Mouse (Mus musculus) hindbrain, embryonic 13.5 days (tissue): ENCODE measurements around the gene F9. TPM values are rescaled to one million over a fixed set of nuclear protein-coding genes. Genes with fewer than 3 reads are reported as not detected.
"Not testable (repeated sequence)": the region's sequence is repeated elsewhere in the genome, so short reads cannot be mapped to it uniquely, and the experiment has no call there.

Experiments used
- ATAC-seq: fragments of 200-750 bp; cut with Nextera tagmentation; 2 replicates; pipeline ENCODE4 v1.8.0; 2017; ENCODE audit warnings: moderate TSS enrichment; ENCODE audit not compliant: low FRiP score
- H3K27ac ChIP-seq: fragments of 300-500 bp; sonication (generic); 2 replicates; pipeline ENCODE4 v1.5.1; 2015; ENCODE audit warnings: inconsistent platforms, mild to moderate bottlenecking, moderate library complexity
- H3K27me3 ChIP-seq: fragments of 300-500 bp; sonication (generic); 2 replicates; pipeline ENCODE4 v1.6.1; 2015; ENCODE audit warnings: mild to moderate bottlenecking, inconsistent platforms
- H3K36me3 ChIP-seq: fragments of 300-500 bp; sonication (generic); 2 replicates; pipeline ENCODE4 v1.6.1; 2015; ENCODE audit warnings: mild to moderate bottlenecking, inconsistent platforms
- H3K4me1 ChIP-seq: fragments of 300-500 bp; sonication (generic); replicated peaks from 2 replicates; pipeline ENCODE4 v1.6.1; 2015; ENCODE audit warnings: inconsistent platforms
- H3K4me2 ChIP-seq: fragments of 300-500 bp; sonication (generic); 2 replicates; pipeline ENCODE4 v1.6.1; 2015; ENCODE audit warnings: inconsistent platforms, mild to moderate bottlenecking, moderate library complexity
- H3K4me3 ChIP-seq: fragments of 300-500 bp; sonication (generic); 2 replicates; pipeline ENCODE4 v1.5.1; 2015; ENCODE audit warnings: mild to moderate bottlenecking, inconsistent platforms
- H3K9ac ChIP-seq: fragments of 300-500 bp; sonication (generic); 2 replicates; pipeline ENCODE4 v1.6.1; 2015; ENCODE audit warnings: mild to moderate bottlenecking, inconsistent platforms
- H3K9me3 ChIP-seq: fragments of 300-500 bp; sonication (generic); 2 replicates; pipeline ENCODE4 v1.6.1; 2016; ENCODE audit warnings: inconsistent platforms
- WGBS: fragments of 180-500 bp; shearing (Covaris S2); methylation state at CpG from one replicate; pipeline ENCODE4 v1.1.7; 2015; 5-methylcytosine and 5-hydroxymethylcytosine counted together
- polyA plus RNA-seq: library from polyadenylated mRNA; unstranded; fragments of >200 nt; fragmentation: Nextera tagmentation; extraction: Ambion mirVana; gene quantifications from 2 replicates; pipeline ENCODE4 v1.2.1, GENCODE M21; 2015

Gene F9
- polyA plus RNA-seq = not detected in 2 replicates

GRCm38 (mm10) chrX:59999221-60000083 is at the start of gene F9:
F9 (plus strand) TSS chrX:59999464.
- H3K9me3 ChIP-seq = no peaks in the 10 kb centered on the region
- no peak within 1 kb of the TSS for H3K9ac ChIP-seq
- 87% methylated on average over 10 of the region's 10 CpGs for WGBS
- H3K4me1 ChIP-seq = no peaks in the 10 kb centered on the region
- no peaks in the 10 kb centered on the region for H3K27me3 ChIP-seq
- no peak for ATAC-seq
- H3K36me3 ChIP-seq = no peaks in the 10 kb centered on the region
- H3K4me2 ChIP-seq = no peak within 1 kb of the TSS
- H3K4me3 ChIP-seq = no peak within 1 kb of the TSS
- no peak within 1 kb of the TSS for H3K27ac ChIP-seq

DNA sequence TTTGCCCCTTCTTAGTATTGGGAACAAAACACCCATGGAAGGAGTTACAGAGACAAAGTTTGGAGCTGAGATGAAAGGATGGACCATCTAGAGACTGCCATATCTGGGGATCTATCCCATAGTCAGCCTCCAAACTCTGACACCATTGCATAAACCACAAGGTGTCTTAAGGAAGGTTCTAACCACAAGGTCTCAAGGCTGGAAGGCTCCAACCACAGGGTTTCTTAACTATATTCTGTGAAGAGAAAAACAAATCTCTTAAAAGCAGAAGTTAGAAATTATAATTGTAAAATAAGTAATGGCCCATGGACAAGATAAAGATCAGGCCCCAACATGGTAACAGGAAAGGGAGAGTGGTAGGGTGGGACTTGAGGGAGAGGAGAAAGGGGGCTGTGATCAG is 29.5 kb upstream of the F9 start:
- ATAC-seq, H3K36me3 ChIP-seq, H3K27ac ChIP-seq, H3K4me3 ChIP-seq, H3K27me3 ChIP-seq, H3K9ac ChIP-seq, H3K4me2 ChIP-seq, H3K9me3 ChIP-seq, H3K4me1 ChIP-seq: not testable (repeated sequence)

DNA sequence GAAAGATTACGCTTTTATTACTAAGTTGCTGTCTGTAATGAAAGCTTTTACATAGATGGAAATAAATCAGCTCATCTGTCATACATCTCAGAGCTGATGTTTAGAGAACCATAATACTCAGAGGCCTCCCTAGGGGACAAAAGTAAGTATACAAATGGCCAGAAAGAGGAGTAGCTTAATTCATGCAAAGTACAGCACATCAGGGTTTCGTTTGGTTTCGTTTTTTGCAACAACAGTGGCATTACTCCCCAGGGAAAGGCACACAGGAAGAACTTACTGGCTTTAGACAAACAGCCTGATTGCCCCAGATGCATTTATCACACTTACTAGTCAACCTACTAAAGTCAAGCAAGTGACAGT is 800 bp downstream of the F9 start:
- no peaks in the 10 kb centered on the region for H3K36me3 ChIP-seq
- H3K9me3 ChIP-seq = no peaks in the 10 kb centered on the region
- H3K4me2 ChIP-seq = no peak overlapping the region
- no peak overlapping the region for H3K27ac ChIP-seq
- no peak overlapping the region for H3K9ac ChIP-seq
- no peak for ATAC-seq
- no peak overlapping the region for H3K4me3 ChIP-seq
- H3K27me3 ChIP-seq = no peaks in the 10 kb centered on the region
- no peaks in the 10 kb centered on the region for H3K4me1 ChIP-seq
- 72% methylated on average over 3 of the region's 3 CpGs for WGBS

- ATAC-seq = no peak
- no peak overlapping the region for H3K4me3 ChIP-seq
Measured at GRCm38 (mm10) chrX:60001461-60001860, 2.2 kb downstream of the F9 start.

DNA sequence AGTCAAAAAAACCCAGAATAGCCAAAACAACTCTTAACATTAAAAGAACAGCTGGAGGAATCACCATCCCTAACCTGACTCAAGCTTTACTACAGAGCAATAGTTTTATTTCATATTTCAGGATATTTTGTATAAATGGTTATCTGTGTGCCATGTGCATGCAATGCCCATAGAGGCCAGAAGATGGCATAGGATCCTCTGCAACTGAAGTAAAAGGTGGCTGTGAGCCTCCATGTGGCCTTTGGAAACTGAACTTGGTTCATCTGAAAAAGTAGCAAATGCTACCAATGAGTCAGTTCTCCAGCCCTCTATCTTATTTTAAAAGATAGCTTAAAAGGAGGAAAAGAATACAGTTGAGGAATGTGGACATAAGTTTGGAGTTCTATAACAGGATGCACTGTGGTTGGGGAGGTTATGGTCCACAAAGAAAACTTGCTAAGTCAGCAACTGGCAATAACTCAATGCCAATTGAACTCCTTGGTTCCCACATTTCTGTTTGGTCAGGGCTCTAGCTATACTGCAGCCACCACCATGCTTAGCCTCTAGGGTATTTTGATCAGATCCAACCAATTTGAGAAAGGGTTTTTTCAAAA is 13.9 kb downstream of the F9 start:
- Histone ChIP-seq H3K36me3 (no peaks in the 10 kb centered on the region), H3K9me3 (no peaks in the 10 kb centered on the region), H3K9ac (no peak overlapping the region), H3K4me2 (no peak overlapping the region), H3K4me3 (no peak overlapping the region), H3K27me3 (no peaks in the 10 kb centered on the region), H3K4me1 (no peaks in the 10 kb centered on the region), H3K27ac (no peak overlapping the region)
- no peak for ATAC-seq

More at GRCm38 (mm10) chrX:60001461-60001860, 2.2 kb downstream of the F9 start:
- Histone ChIP-seq H3K4me1 (no peaks in the 10 kb centered on the region), H3K27me3 (no peaks in the 10 kb centered on the region), H3K27ac (no peak overlapping the region), H3K4me2 (no peak overlapping the region), H3K9ac (no peak overlapping the region), H3K9me3 (no peaks in the 10 kb centered on the region), H3K36me3 (no peaks in the 10 kb centered on the region)
- WGBS = 78% methylated on average over 2 of the region's 2 CpGs

- Histone ChIP-seq H3K4me3 (no peak overlapping the region), H3K27ac (no peak overlapping the region), H3K36me3 (no peaks in the 10 kb centered on the region), H3K9ac (no peak overlapping the region), H3K4me1 (no peaks in the 10 kb centered on the region), H3K27me3 (no peaks in the 10 kb centered on the region), H3K4me2 (no peak overlapping the region), H3K9me3 (no peaks in the 10 kb centered on the region)
- no peak for ATAC-seq
- 81% methylated on average over 1 of the region's 1 CpGs for WGBS
Measured at GRCm38 (mm10) chrX:60014588-60014987, 15.3 kb downstream of the F9 start.

DNA sequence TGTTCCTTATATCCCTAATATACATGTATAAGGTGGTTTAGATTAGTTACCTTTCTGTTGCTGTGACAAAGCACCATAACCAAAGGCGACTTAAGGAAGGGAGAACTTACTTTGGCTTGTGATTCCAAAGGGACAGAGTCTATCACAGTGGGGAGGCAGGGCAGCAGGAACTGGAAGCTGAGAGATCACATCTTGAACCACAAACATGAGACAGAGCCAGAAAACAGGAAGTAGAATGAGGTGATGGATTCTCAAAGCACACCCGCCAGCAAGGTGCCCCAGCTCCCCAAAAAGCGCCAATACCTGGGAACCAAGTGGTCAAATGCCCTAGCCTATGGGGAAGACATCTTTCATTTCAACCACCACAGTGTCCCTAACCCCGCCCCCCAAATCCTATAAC is 21.7 kb downstream of the F9 start:
- 81% methylated on average over 4 of the region's 4 CpGs for WGBS
- H3K4me2 ChIP-seq = no peak overlapping the region
- no peak overlapping the region for H3K9ac ChIP-seq
- ATAC-seq = no peak
- H3K27ac ChIP-seq = no peak overlapping the region
- no peaks in the 10 kb centered on the region for H3K9me3 ChIP-seq
- no peaks in the 10 kb centered on the region for H3K36me3 ChIP-seq
- H3K4me3 ChIP-seq = no peak overlapping the region
- no peaks in the 10 kb centered on the region for H3K27me3 ChIP-seq
- H3K4me1 ChIP-seq = no peaks in the 10 kb centered on the region

DNA sequence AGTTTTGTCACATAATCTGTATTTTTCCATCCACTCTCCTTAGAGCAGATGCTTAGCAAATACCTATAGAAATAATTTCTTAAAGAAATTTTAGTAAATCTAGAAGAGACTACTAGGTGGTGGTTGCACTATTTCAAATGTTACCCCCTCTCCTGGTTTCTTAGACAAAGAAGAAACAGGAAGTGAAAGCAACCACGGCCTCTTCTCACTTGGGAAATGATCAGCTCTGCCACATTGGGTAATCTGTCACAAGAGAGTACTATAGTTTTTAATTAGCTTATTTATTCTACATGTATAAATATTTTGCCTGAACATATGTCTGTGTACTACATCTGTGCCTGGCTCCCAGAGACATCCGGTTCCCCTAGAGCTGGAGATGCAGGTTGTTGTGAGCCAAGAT is 22.3 kb downstream of the F9 start:
- H3K4me1 ChIP-seq = no peaks in the 10 kb centered on the region
- H3K4me2 ChIP-seq = no peak overlapping the region
- ATAC-seq = no peak
- H3K9me3 ChIP-seq = no peaks in the 10 kb centered on the region
- no peak overlapping the region for H3K27ac ChIP-seq
- H3K4me3 ChIP-seq = no peak overlapping the region
- WGBS = 74% methylated on average over 2 of the region's 2 CpGs
- H3K36me3 ChIP-seq = no peaks in the 10 kb centered on the region
- H3K27me3 ChIP-seq = no peaks in the 10 kb centered on the region
- H3K9ac ChIP-seq = no peak overlapping the region

DNA sequence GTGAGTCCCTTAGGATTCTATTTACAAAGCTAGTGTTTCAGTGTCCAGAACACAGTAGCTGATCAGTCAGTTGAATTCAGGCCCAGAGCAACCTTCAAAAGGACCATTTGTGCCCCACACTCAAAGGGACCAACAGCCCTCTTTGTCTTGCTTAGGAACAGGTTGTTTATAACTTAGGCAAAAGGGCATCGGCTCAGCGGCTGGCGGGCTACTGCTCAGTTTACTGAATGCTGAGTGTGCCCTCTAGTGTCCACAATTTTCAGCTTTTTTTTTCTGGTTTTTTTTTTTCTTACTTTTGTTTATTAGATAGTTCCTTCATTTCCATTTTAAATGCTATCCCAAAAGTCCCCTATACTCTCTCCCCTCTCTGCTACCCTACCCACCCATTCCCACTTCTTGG is 27.4 kb downstream of the F9 start:
- Histone ChIP-seq H3K9ac (no peak overlapping the region), H3K4me2 (no peak overlapping the region), H3K27me3 (no peaks in the 10 kb centered on the region), H3K9me3 (no peaks in the 10 kb centered on the region), H3K27ac (no peak overlapping the region), H3K4me1 (no peaks in the 10 kb centered on the region), H3K4me3 (no peak overlapping the region), H3K36me3 (no peaks in the 10 kb centered on the region)
- no peak for ATAC-seq
- WGBS = 11% methylated on average over 3 of the region's 3 CpGs

GRCm38 (mm10) chrX:60054745-60055144 is 55.5 kb downstream of the F9 start:
- no peak overlapping the region for H3K4me2 ChIP-seq
- no peaks in the 10 kb centered on the region for H3K36me3 ChIP-seq
- no peak overlapping the region for H3K4me3 ChIP-seq
- no peaks in the 10 kb centered on the region for H3K27me3 ChIP-seq
- WGBS = 100% methylated on average over 1 of the region's 1 CpGs
- no peak overlapping the region for H3K9ac ChIP-seq
- no peak for ATAC-seq
- no peak overlapping the region for H3K27ac ChIP-seq
- H3K4me1 ChIP-seq = no peaks in the 10 kb centered on the region
- no peaks in the 10 kb centered on the region for H3K9me3 ChIP-seq

DNA sequence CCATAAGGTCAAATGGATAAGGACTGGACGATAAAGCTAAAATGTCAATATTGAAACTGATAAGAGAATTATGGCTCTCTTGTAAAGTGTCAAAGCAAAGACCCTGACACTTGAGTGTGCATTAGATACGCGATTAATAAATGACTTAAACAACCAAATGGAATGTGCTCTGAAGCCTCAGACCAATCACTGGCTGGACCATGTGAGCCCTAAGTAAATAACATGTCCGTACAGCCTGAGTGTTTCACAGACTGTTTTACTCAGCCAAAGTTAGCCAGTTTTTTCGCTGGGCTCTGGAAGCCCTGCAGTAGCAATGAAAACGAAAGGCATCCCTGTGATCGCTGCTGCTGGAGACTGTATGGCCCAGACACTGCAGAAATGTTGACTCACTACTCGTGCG is 55.9 kb downstream of the F9 start:
- Histone ChIP-seq H3K36me3 (no peaks in the 10 kb centered on the region), H3K27ac (no peak overlapping the region), H3K9me3 (no peaks in the 10 kb centered on the region), H3K4me1 (no peaks in the 10 kb centered on the region), H3K4me2 (no peak overlapping the region), H3K4me3 (no peak overlapping the region), H3K9ac (no peak overlapping the region), H3K27me3 (no peaks in the 10 kb centered on the region)
- 92% methylated on average over 9 of the region's 9 CpGs for WGBS
- no peak for ATAC-seq

GRCm38 (mm10) chrX:60075359-60075758 is 76.1 kb downstream of the F9 start:
- H3K9me3 ChIP-seq = no peaks in the 10 kb centered on the region
- H3K4me3 ChIP-seq = no peak overlapping the region
- no peaks in the 10 kb centered on the region for H3K4me1 ChIP-seq
- no peaks in the 10 kb centered on the region for H3K36me3 ChIP-seq
- no peak overlapping the region for H3K4me2 ChIP-seq
- H3K27ac ChIP-seq = no peak overlapping the region
- no peak for ATAC-seq
- no peak overlapping the region for H3K9ac ChIP-seq
- 81% methylated on average over 1 of the region's 1 CpGs for WGBS
- H3K27me3 ChIP-seq = no peaks in the 10 kb centered on the region
